Mouse (Mus musculus) embryonic facial prominence, embryonic 10.5 days (tissue): Measurements from ENCODE around the gene Zdhhc19. TPM values are rescaled to one million over a fixed set of nuclear protein-coding genes. Genes with fewer than 3 reads are reported as not detected.

Experiments
- DNase-seq: peaks from one replicate; pipeline ENCODE4 v3.0.0-alpha.2; 2017; ENCODE audit warnings: low spot score
- H3K27ac ChIP-seq: fragments of 300-500 bp; sonication (generic); replicated peaks from 2 replicates; pipeline ENCODE4 v1.5.1; 2016; ENCODE audit warnings: mild to moderate bottlenecking
- H3K27me3 ChIP-seq: fragments of 300-500 bp; sonication (generic); replicated peaks from 2 replicates; pipeline ENCODE4 v1.6.1; 2016; ENCODE audit warnings: low read depth, mild to moderate bottlenecking; ENCODE audit not compliant: poor library complexity, severe bottlenecking
- H3K36me3 ChIP-seq: fragments of 300-500 bp; sonication (generic); replicated peaks from 2 replicates; pipeline ENCODE4 v1.6.1; 2016; ENCODE audit warnings: mild to moderate bottlenecking, moderate library complexity
- H3K4me1 ChIP-seq: fragments of 300-500 bp; sonication (generic); 2 replicates; pipeline ENCODE4 v1.6.1; 2016
- H3K4me3 ChIP-seq: fragments of 300-500 bp; sonication (generic); 2 replicates; pipeline ENCODE4 v1.5.1; 2016; ENCODE audit warnings: mild to moderate bottlenecking, moderate library complexity
- H3K9me3 ChIP-seq: fragments of 300-500 bp; sonication (generic); 2 replicates; pipeline ENCODE4 v1.6.1; 2016; ENCODE audit warnings: mild to moderate bottlenecking
- WGBS: fragments of 180-500 bp; shearing (Covaris S2); methylation state at CpG from one replicate; pipeline ENCODE4 v1.1.7; 2016; 5-methylcytosine and 5-hydroxymethylcytosine counted together
- polyA plus RNA-seq: library from polyadenylated mRNA; unstranded; fragments of >200 nt; fragmentation: Nextera tagmentation; extraction: Ambion mirVana; gene quantifications from 2 replicates; pipeline ENCODE4 v1.2.1, GENCODE M21; 2016

The Zdhhc19 gene
- polyA plus RNA-seq, 1 experiment from 2014 or later: not detected

DNA sequence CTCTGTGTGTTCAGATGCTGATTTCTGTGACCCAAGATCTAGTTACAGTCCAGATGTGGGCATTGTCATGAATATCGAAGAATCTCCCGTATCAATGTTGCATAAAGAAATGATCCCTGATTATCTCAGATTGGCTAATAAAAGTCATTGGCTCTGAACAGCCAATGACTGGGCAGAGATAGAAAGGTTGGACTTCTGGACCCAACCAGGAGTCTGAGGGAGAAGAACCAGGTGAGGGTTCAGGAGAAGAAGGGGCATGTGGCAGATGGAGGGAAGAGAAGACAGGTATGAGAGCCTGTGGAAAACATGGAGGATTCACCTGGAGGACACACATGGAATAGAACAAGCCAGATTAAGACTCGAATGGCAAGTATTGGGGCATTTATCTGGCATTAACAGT is 92.5 kb downstream of the Zdhhc19 start:
- 92% methylated on average over 3 of the region's 3 CpGs for WGBS
- Histone ChIP-seq H3K27ac (no peak overlapping the region), H3K27me3 (no peaks in the 10 kb centered on the region), H3K36me3 (no peaks in the 10 kb centered on the region), H3K4me3 (no peak overlapping the region), H3K4me1 (no peaks in the 10 kb centered on the region), H3K9me3 (no peaks in the 10 kb centered on the region)
- DNase-seq: no peak

GRCm38 (mm10) chr16:32591521-32591920 is 95.5 kb downstream of the Zdhhc19 start:
- H3K27me3 ChIP-seq: no peaks in the 10 kb centered on the region
- H3K4me3 ChIP-seq: no peak overlapping the region
- DNase-seq: no peak
- H3K27ac ChIP-seq: no peak overlapping the region
- WGBS: 88% methylated on average over 8 of the region's 8 CpGs
- H3K9me3 ChIP-seq: no peaks in the 10 kb centered on the region
- no peaks in the 10 kb centered on the region for H3K4me1 ChIP-seq
- H3K36me3 ChIP-seq: no peaks in the 10 kb centered on the region

GRCm38 (mm10) chr16:32593283-32593805 is 97.3 kb downstream of the Zdhhc19 start:
- no peak for DNase-seq
- WGBS: 89% methylated on average over 5 of the region's 5 CpGs
- H3K27ac ChIP-seq: no peak overlapping the region
- H3K36me3 ChIP-seq: no peaks in the 10 kb centered on the region
- H3K27me3 ChIP-seq: no peaks in the 10 kb centered on the region
- no peaks in the 10 kb centered on the region for H3K9me3 ChIP-seq
- no peak overlapping the region for H3K4me3 ChIP-seq
- peaks cover 5% of the 10 kb centered on the region for H3K4me1 ChIP-seq

- H3K27ac ChIP-seq: no peak overlapping the region
- no peaks in the 10 kb centered on the region for H3K36me3 ChIP-seq
- H3K9me3 ChIP-seq: no peaks in the 10 kb centered on the region
- no peak overlapping the region for H3K4me3 ChIP-seq
- WGBS: 81% methylated on average over 5 of the region's 5 CpGs
- no peaks in the 10 kb centered on the region for H3K27me3 ChIP-seq
- DNase-seq: no peak
- H3K4me1 ChIP-seq: peaks cover 5% of the 10 kb centered on the region
Observed at GRCm38 (mm10) chr16:32593916-32594315, 97.9 kb downstream of the Zdhhc19 start.

GRCm38 (mm10) chr16:32594701-32595100 is 98.6 kb downstream of the Zdhhc19 start:
- Histone ChIP-seq H3K27me3 (no peaks in the 10 kb centered on the region), H3K4me1 (peaks cover 5% of the 10 kb centered on the region), H3K9me3 (no peaks in the 10 kb centered on the region), H3K27ac (no peak overlapping the region), H3K4me3 (no peak overlapping the region), H3K36me3 (no peaks in the 10 kb centered on the region)
- no peak for DNase-seq
- 55% methylated on average over 5 of the region's 5 CpGs for WGBS

DNA sequence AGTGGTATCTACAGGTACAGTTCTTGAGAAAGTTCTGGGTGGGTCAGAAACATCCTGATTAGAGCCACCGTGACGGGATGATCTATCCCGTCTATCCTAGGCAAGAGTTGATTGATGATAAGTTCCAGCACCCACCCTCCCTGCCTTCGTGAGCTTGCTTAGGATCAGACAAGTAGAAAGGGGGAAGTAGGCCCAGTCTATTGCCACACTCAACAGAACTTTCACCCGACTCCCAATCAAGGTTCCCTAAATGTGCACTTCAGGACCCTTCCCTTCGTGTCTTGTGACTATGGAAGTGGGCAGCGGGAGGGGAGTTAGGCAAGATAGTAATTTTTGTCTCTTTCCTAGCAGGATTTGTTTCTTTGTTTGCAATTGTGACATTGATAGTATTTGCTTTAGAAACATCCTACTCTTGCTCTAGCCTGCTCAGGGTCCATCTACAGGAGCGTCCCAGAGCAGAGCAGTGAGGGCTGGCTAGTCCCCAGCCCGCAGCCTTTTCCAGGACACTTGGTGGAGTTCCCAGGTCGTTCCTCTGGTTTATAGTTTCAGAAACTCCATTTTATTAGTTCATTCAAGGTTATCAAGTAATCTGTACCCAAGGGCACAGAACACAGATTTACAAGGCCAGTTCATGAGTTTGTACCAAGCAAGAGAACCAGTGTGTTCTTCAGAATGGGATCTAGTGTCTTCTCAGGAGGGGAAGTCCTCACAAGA is 99.2 kb downstream of the Zdhhc19 start:
- Histone ChIP-seq H3K9me3 (no peaks in the 10 kb centered on the region), H3K4me1 (peaks cover 5% of the 10 kb centered on the region), H3K27ac (no peak overlapping the region), H3K36me3 (no peaks in the 10 kb centered on the region), H3K27me3 (no peaks in the 10 kb centered on the region), H3K4me3 (no peak overlapping the region)
- no peak for DNase-seq
- 89% methylated on average over 10 of the region's 10 CpGs for WGBS

- WGBS: 49% methylated on average over 4 of the region's 4 CpGs
- peaks cover 5% of the 10 kb centered on the region for H3K4me1 ChIP-seq
Observed at GRCm38 (mm10) chr16:32597909-32598381, 101.9 kb downstream of the Zdhhc19 start.

GRCm38 (mm10) chr16:32599151-32599550 is 103.1 kb downstream of the Zdhhc19 start:
- no peak overlapping the region for H3K27ac ChIP-seq
- no peak for DNase-seq
- WGBS: 93% methylated on average over 1 of the region's 1 CpGs

More at GRCm38 (mm10) chr16:32597909-32598381, 101.9 kb downstream of the Zdhhc19 start:
- no peak for DNase-seq
- no peak overlapping the region for H3K4me3 ChIP-seq
- no peaks in the 10 kb centered on the region for H3K9me3 ChIP-seq
- no peaks in the 10 kb centered on the region for H3K36me3 ChIP-seq
- no peaks in the 10 kb centered on the region for H3K27me3 ChIP-seq
- H3K27ac ChIP-seq: no peak overlapping the region

DNA sequence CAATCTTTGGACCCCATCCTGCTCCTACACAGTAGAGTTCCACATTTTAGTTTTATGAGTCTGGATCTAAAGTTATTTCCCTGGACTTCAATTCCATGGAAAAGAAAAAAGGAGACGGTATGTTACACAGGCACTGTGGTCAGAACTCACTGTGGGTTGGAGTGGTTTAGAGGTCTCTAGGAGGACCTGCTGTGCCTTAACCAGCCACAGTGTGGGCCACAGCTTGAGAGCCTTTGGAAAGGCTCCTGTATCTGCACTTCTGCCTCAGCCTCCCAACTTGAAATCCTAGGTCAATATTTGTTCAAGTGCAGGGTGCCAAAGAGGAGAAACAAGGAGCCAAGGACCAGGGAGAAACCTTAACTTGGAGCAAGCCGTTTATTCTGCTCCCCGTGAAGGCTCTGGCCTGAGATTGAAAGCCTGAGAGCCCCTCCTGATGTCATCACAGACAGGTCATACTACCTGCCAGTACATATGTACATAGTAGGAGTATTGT is 106.2 kb downstream of the Zdhhc19 start:
- no peak for DNase-seq
- WGBS: 72% methylated on average over 3 of the region's 3 CpGs
- no peaks in the 10 kb centered on the region for H3K9me3 ChIP-seq
- no peak overlapping the region for H3K4me3 ChIP-seq
- 0 out of 2 replicates have a peak, but pooled peaks cover 6% of the 10 kb centered on the region for H3K27me3 ChIP-seq
- no peak overlapping the region for H3K27ac ChIP-seq
- H3K4me1 ChIP-seq: peaks cover 5% of the 10 kb centered on the region
- H3K36me3 ChIP-seq: no peaks in the 10 kb centered on the region

More at GRCm38 (mm10) chr16:32599151-32599550, 103.1 kb downstream of the Zdhhc19 start:
- Histone ChIP-seq H3K4me3 (no peak overlapping the region), H3K4me1 (peaks cover 5% of the 10 kb centered on the region), H3K27me3 (no peaks in the 10 kb centered on the region), H3K9me3 (no peaks in the 10 kb centered on the region), H3K36me3 (no peaks in the 10 kb centered on the region)

- Histone ChIP-seq H3K27me3 (0 out of 2 replicates have a peak, but pooled peaks cover 13% of the 10 kb centered on the region), H3K4me3 (no peak overlapping the region), H3K9me3 (no peaks in the 10 kb centered on the region), H3K27ac (peak overlapping the region; percentile 95; the same call in 1 of the 2 replicates), H3K4me1 (peaks cover 22% of the 10 kb centered on the region), H3K36me3 (no peaks in the 10 kb centered on the region)
- 62% methylated on average over 7 of the region's 7 CpGs for WGBS
- no peak for DNase-seq
Observed at GRCm38 (mm10) chr16:32607562-32608343, 111.7 kb downstream of the Zdhhc19 start.

- Histone ChIP-seq H3K36me3 (no peaks in the 10 kb centered on the region), H3K4me1 (peaks cover 22% of the 10 kb centered on the region), H3K4me3 (peak overlapping the region; percentile 91), H3K9me3 (no peaks in the 10 kb centered on the region), H3K27ac (peak overlapping the region; percentile 95), H3K27me3 (0 out of 2 replicates have a peak, but pooled peaks cover 13% of the 10 kb centered on the region)
- 11% methylated on average over 8 of the region's 8 CpGs for WGBS
- DNase-seq: no peak
Observed at GRCm38 (mm10) chr16:32608344-32608711, 112.3 kb downstream of the Zdhhc19 start.

DNA sequence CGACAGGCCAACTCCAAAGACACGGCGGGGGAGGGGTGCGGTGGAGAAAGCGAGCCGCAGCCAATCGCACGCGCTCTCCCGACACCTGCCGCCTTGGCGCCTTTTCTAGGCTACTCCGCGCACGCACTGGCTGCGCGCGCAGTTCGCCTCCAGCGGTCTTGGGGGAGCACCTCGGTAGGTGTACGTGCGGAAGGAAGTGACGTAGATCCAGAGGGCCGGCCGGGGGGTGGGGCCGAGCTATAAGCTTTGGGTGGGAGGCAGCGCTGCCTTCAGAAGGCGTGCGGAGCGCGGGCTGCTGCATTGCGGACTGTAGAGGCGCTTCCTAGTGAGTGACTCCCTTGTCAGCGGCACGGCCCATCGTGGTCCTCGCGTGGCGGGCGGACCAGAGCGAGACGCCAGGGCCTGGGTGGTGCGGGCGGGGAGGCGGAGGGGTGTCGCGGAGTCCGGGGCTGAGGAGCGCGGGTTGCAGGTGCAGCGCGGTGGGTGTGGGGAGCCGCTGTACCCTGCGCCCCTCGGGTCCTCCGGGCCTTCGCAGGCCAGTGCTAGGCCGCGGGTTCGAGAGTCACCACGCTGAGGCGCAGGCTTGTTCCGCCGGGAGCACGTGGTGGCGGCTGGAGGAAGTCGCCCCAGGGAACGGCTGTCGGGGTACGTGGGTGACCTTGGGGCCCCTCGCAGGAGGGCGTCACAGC is 112.8 kb downstream of the Zdhhc19 start, which contains the start of gene Tfrc:
Gene Tfrc, plus strand, starts transcription at position 209 of the 689 bp plus-strand sequence.
- peaks cover 4% of the 10 kb centered on the region for H3K36me3 ChIP-seq
- no peaks in the 10 kb centered on the region for H3K9me3 ChIP-seq
- peaks cover 22% of the 10 kb centered on the region for H3K4me1 ChIP-seq
- peak within 1 kb of the TSS; percentile 95 for H3K27ac ChIP-seq
- peak; percentile 100 for DNase-seq
- 0 out of 2 replicates have a peak, but pooled peaks cover 13% of the 10 kb centered on the region for H3K27me3 ChIP-seq
- WGBS: under 1% methylated on average over 73 of the region's 73 CpGs
- peak within 1 kb of the TSS; percentile 91 for H3K4me3 ChIP-seq
